Mouse (Mus musculus) adrenal gland, postnatal 36 days (tissue): ENCODE measurements at regions not wholly inside any gene's neighbourhood (a gene's known extent, or its start where the extent isn't known, plus 50 kb on each side); places are given as distances from the start of the nearest gene placed in this dataset.

Experiments used
- DNase-seq, 2 experiments: peaks; one replicate each; pipeline ENCODE4 v3.0.0; 2021; ENCODE audit warnings: mixed read lengths in 1 of 2

DNA sequence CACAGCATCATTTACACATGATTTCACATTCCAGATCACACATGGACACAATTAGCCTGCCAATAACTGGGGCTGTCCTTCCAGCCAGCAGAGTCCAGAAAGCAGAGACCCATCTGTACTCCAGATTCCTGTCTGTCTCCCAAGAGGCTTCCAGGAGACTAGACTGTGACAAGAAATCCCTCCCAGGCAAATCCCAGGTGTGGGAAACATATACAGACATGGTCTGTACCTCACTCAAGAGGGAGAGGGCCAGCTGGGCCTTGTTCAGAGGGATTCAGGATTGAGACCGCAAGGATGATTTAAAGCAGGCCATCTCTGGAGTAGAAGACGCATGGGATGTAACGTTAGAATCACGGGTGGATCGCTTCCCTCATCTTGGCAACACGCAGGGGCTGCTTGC lies 182.7 kb upstream of the Prr30 start:
- no peak for DNase-seq

GRCm38 (mm10) chr14:101381943-101382342 lies 181.8 kb upstream of the Prr30 start:
- DNase-seq = no peak

- no peak for DNase-seq
Measured at GRCm38 (mm10) chr14:101379663-101380006, 179.5 kb upstream of the Prr30 start.

DNA sequence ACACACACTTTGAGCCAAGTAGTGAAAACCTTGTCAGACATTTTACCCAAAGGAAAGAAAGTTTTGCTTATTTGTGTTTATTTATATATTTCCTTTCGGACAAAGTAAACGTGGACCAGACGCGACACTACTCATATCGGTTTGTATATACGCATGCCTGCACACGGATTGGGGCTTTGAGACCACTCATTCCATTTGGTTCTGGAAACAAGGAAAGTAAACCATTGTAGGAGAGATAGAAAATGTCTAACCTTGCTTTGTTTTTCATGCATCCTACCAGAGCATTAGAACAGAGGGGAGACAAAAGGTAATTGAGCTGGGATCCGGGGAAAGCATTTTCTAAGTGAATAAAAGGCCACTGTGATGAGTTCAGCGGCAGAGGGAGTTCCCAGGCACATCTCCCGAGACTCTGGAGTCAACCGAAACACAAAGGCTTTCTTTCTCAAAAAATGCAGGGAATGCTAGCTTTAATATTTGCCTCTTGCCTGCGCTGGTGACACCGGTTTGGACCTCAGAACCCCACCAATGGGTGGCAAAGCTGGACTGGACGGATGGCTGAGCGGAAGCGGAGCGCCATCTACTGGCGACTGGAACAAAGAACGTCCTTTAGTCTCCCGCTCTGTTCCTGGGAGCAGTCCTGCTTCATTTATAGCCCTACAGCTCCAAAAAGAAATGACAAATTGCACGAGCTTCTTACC lies 179.0 kb upstream of the Prr30 start:
- DNase-seq = peak; percentile 69 to 80

DNA sequence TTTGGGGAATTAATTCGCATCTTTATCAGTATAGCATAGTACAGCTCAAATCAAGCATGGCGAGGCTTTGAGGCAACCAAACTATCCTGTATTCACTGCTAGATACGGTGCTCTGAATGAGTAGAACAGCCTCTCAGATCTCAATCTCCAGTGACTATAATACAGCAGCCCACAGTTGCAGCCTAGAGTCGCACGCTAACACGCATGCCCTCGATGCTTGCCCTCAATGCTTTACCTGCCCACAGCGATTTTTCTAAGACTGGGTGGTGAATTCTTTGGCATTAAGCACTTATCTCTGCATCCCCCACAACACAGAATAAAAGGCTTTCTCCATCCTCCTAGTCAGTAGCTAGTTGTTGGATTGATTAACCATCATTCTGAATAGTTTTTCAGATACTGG lies 178.4 kb upstream of the Prr30 start:
- DNase-seq = no peak

DNA sequence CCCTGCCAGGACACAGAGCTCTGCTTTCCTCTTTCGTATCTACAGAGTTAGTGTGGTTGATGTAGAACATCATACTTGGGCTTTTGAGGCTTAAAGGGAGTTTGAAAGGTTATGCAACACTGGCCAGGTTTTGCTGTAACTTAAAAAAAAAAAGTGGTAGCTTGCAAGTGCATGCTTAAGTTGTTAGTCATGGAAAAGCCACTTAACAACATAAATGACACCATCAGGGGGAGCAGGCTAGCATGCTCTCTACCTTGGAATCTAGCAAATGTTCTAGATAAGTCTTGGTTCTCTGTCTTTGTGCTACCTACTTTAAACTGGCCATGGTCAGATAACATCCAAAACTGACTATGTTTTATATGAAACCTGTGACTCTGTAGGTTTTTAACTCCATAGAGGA lies 176.6 kb upstream of the Prr30 start:
- no peak for DNase-seq

GRCm38 (mm10) chr14:101375833-101376232 lies 175.7 kb upstream of the Prr30 start:
- DNase-seq = no peak

- no peak for DNase-seq
Measured at GRCm38 (mm10) chr14:101373864-101374263, 173.7 kb upstream of the Prr30 start.

DNA sequence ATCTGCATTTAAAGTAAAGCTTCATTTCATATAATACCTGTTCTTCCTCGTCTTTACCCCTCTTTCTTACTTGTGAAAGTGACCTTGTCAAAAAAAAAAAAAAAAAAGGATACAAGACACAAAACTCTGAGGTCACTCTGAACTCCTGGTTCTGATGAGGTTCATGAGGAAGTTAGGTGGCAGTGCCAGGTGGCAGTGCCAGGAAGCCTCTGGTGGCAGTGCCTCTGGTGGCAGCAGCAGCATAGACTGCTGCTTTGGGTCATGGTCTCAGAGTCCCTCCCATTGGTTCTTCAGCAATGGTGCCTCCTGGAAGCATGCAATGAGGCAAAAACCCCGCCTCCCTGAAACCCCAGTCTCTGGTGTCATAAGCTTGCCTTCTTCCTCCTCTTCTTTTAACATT lies 159.7 kb upstream of the Prr30 start:
- DNase-seq = no peak

- no peak for DNase-seq
Measured at GRCm38 (mm10) chr14:101353009-101353378, 152.9 kb upstream of the Prr30 start.

GRCm38 (mm10) chr14:101352046-101353008 lies 152.2 kb upstream of the Prr30 start:
- DNase-seq = no peak

GRCm38 (mm10) chr14:101340331-101340730 lies 140.2 kb upstream of the Prr30 start:
- no peak for DNase-seq

DNA sequence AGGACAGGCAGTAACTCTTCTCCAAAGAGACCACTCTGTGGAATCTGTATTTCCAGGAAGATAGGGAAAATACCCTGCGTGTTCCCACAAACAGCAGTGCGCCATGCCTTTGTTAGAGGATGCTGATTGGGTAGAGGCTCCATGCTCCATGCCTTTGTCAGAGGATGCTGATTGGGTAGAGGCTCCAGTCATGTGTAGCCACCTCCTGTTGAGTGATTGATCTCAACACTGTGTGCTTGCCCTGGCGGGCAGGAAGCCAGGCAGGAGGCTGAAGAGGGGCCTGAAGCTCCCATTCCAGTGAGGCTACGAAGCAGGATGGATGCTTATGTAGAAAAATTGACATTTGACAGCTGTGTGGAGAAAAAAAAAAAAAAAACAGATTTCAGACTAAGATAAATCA lies 131.9 kb upstream of the Prr30 start:
- DNase-seq = peak in 1 of 2 experiments; percentile 4

- DNase-seq = peak; percentile 41 to 57
Measured at GRCm38 (mm10) chr14:101327421-101327820, 127.3 kb upstream of the Prr30 start.

- no peak for DNase-seq
Measured at GRCm38 (mm10) chr14:101326477-101326941, 126.4 kb upstream of the Prr30 start.

- DNase-seq = no peak
Measured at GRCm38 (mm10) chr14:101323361-101323760, 123.2 kb upstream of the Prr30 start.

- DNase-seq = no peak
Measured at GRCm38 (mm10) chr14:101307920-101308319, 107.8 kb upstream of the Prr30 start.

DNA sequence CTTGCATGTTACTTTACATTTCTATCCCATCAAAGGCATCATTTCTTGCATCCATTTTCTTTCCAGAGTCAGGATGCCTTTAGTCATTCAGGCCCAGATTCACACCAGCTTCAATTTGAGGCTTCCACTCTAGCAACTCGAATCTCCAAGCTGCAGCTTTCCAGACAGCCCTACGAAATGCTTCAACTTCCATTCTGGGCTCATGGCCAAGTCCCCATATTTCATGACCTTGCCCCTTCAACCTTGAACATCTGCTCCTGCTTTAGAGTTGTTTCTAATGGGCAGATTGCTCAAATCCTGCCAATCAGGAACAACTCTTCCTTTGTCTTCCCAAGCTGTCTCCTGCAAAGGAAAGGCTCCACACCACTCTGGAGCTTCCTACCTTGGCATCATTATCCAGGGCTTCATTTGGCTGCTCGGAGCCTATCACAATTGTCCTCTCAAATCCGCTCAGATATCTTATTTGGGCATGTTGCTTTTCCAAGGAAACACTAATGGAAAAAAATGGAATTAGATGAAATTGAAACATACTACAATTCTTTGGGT lies 104.4 kb upstream of the Prr30 start:
- peak; percentile 23 to 28 for DNase-seq

- DNase-seq = no peak
Measured at GRCm38 (mm10) chr14:101297841-101298240, 97.7 kb upstream of the Prr30 start.

DNA sequence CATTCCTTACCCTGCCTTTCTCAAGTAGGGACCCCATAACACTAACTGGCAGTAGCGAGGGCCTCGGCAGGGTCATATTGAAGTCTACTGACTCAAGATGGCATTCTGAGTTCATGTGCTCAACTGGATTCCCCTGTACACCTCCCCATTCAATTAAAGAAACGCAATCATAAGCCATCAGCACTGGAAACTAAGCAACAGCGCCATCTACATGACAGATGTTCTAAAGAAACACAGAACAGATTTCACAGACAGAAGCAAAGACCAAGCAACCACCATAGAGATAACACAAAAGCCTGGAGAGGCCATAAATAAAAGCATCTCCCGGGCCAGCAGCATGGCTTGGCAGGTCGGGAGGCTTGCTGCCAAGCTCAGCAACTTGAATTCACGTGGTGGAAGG lies 94.6 kb upstream of the Prr30 start:
- DNase-seq = peak; percentile 27 to 53

- DNase-seq = peak; percentile 13 to 14
Measured at GRCm38 (mm10) chr14:101287755-101288154, 87.6 kb upstream of the Prr30 start.

DNA sequence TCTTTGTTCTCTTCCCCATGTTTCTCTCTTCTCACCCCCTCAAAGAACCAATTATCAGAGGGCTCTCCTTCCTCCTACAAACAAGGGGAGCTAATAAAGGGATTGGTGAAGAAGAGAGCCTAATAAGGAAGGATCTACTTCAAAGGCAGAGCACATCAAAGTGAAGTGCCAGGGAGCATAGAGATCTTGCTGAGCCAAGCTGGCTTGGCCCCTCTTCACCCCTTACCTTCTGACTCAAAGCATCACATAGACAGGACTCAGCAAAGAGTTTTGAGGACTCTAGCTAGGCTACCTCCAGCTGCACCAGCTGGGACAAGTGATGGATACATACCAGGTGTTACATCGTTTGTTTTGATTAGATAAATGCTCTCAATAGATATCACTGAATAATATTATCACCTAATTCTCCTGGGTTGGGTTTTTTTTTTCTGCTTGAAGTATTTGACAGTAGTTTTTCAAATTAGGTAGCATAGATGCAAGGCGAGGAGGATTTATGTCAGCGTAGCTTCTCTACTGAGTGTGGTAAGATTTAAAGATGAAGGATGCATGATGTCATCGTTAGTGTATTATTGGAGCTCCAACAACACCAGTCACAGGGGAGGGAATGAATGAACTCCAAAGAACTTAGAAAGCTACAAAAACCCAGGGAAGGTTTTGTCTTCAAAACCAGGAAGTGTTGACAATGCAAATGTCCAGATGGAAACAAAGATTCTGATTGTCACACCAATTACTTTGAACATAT lies 69.1 kb upstream of the Prr30 start:
- no peak for DNase-seq
